Mouse (Mus musculus): ENCODE measurements around the gene Dnaaf5.

Gene Dnaaf5

DNA sequence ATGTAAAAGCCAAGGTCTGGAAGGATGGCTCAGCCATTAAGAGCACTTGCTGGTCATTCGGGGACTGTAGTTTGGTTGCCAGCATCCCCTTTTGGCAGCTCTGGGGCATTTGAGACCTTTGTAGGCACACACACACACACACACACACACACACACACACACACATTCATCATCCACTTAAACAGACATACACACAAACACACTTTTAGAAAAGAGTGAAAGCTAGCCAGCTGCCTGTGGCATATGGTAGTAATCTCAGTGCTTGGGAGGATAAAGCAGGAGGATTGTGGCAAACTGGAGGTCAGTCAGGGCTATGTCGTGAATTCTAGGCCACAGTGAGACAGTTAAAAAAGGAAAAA lies 49.6 kb downstream of the Dnaaf5 start:
- no peak for DNase-seq (ENCODE audit: low read depth)

DNA sequence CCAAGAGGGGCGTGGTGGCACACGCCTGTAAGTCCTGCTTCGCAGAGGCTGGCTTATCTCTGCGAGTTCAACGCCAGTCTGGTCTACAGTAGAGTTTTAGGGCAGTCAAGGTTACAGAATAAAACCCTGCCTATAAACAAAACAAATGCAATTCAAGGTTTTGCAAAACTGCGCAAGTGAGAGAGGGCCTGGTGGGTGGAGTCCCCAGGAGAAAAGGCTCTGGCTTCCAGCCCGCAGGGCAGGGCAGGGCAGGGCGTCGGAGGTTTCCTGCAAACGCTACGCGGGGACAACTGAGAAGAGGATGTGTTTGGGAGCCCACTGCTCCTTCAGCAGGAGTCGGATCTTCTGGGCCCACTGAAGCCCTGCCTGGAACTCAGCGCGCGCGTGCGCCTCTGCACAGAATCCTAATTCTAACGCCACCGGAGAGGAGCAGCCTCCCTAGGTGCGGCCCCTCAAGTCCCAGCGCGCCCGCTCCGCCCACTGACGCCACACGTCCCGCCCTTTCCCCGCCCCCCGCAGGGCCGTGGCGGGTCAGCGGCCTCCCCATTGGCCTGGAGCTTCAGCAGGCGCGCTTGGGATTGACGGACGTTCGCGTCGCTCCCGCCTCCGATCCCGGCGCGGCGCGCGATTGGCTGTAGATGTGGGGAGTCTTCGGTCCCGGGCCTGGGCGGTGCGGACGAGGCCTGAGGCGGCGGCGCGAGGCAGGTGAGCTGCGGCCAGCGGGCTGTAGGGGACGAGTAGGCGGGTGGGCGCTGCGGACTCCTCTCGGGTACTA lies 50.2 kb downstream of the Dnaaf5 start, which contains the start of gene Sun1:
Gene Sun1 (plus strand): TSS at position 643 of the 775 bp plus-strand sequence.
- DNase-seq (ENCODE audit: low read depth), result peak; percentile 99

DNA sequence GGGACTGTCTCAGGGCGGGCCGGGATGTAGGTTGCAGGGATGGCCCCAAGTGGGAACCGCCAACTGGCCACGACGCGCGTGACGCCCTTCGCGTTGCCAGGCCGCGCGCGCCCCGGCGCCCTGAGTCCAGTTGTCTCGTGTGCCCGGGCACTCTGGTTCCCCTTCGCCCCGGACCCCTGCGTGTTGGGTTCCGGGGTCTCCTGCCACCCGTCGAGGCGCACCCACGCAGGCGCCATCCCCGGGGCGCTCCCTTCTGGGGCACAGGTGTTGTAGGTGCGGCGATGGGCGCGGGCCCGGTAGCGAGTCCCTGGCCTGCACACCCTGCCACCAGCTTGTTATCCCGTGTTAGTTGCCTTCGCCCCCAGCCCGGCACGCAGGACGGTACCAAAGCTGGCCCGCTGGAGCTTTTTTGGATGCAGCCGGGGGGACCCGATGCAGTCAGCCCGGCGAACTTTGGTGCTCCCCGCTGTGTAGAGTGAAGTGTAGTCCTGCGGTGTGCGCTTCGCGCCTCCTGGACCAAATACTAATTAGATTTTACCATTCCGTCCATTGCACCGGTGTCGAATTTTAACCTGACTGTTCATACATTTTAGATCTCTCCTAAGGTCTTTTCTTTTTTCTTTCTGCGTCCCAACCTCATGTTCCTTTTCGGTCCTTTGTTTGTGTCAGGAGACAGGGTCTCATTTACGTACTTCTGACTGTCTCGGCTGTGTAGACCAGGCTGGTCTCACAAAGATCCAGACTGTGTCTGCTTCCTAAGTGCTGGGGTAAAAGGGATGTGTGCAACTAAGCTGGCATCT lies 50.9 kb downstream of the Dnaaf5 start:
- no peak for DNase-seq (ENCODE audit: low read depth)

DNA sequence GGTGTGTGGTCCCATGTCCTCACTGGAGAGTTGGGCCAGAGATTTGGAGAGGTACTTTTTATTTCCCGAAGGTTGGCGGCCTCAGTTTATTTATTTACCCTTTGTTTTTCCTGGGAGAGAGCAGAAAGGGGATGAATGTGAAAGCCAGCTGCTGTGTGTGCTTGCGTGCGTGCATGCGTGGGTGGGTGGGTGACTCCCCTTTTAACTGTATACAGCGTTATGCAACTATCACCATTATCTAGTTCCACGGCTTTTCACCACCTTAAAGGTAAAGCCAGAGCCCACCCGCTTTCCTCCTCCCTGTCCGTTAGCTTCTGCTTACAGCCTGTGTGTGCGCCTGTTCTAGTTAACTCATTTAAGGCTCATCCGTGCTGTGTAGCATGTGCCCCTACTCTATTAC lies 52.1 kb downstream of the Dnaaf5 start:
- no peak for DNase-seq (ENCODE audit: low read depth)

DNA sequence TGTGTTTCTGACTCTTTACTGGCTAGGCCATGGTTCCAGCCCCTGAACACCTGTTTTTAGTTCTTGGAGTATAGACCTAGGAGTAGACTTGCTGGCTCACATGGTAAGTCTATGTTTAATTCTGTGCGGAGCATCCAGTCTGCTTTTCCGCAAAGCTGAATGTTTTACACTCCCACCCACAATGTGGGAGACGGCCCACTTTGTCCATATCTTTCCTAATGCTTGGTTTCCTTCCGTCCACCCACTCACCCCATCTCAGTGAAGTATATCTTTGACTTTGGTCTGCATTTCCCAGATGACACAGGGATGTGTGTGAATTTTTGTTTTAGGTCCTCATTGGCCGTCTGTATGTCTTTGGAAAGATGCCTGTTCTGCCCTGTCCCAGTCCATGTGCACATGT lies 53.3 kb downstream of the Dnaaf5 start:
- DNase-seq (ENCODE audit: low read depth), result no peak

DNA sequence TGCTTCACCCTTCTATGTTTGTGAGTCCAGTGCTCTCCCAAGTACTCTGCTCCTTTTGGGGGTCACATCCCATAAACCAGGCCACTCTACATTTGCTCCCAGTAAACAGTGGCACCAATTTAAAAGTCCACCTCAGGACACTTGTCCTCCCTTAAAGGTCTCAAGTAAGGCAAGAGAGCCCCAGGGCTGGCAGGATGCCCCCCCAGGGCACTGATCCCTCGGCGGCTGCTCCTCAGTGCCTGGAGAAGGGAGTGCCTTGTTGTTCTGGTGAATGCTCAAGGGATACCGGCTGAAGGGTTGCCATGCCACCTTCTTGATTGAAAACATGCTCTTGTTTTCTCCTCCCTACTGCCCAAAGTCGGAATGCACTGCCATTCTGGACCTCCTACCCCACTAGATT lies 56.1 kb downstream of the Dnaaf5 start:
- DNase-seq (ENCODE audit: low read depth), result no peak

DNA sequence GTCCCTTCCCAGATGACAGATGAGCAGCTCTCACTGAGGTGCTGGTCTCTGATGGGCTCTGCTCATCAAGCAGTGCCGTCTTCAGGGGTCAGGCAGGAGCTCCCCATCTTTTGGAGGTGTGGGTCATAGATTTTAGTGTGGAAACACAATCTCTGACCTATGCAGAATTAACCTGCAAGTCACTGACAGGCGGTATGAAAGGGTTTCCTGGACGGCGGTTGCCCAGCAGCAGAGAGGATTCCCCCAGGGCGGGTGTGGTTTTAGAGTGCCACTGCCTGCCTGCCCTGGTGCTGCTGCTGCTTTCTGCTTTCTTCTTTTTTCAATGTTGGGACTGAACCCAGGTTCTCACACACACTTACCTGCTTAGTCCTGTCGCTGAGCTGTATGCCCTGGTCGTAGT lies 56.5 kb downstream of the Dnaaf5 start:
- no peak for DNase-seq (ENCODE audit: low read depth)

DNA sequence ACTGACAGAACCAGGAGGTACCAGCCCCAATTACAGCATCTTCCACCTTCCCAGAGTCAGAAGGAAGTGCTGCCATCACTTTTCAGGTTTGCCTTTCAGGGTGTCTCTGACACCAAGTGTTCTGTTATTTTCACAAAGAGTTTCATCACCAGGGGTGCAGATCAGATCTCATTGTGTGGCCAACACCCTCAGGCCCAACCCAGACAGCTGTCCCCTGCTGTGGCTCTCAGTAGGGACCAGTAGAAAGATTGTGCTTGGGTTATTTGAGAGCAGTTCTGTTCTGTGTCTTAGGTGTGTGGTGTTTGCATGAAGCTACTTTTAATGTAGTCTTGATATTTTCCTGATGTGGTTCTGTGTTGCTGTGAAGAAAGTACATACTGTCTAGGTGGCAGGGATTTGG lies 58.2 kb downstream of the Dnaaf5 start:
- no peak for DNase-seq (ENCODE audit: low read depth)

DNA sequence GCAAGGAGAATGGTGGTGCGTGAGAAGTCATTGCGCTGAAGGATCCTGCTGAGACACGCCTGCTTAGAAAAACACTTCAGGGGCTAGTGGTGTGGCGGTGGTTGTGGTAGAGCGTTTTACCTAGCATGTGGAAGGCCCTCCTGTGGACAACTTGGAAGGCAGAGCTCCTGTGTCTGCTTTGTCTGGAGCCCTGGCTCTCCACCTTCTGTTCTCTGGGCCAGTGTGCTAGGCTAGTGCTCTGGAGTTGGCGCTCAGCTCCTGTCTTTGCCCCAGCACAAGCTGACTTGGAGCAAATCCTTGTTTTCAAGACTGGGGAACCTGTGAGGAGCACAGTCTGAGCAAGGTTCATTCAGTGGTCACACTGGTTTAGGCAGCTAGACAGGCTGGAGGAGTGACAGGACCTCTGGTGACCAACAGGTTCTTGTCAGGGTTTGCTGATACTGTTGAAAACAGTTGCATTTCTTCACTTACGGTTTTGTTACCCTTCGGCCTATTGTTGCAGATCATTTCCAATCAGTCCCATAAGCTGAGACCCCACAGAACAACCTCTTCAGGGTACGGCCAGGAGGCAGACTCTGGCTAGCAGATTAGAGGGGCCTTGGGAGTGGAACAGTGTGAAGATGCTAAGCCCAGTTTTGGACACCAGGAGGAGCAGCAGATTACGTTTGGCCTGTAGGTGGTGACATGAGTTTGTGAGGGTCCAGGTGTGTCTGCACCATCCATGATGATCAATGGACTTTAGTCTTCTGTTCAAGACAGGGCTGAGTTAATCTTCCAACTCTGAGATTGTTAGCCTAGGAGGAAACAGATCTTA lies 59.1 kb downstream of the Dnaaf5 start:
- DNase-seq (ENCODE audit: low read depth), result peak; percentile 18

DNA sequence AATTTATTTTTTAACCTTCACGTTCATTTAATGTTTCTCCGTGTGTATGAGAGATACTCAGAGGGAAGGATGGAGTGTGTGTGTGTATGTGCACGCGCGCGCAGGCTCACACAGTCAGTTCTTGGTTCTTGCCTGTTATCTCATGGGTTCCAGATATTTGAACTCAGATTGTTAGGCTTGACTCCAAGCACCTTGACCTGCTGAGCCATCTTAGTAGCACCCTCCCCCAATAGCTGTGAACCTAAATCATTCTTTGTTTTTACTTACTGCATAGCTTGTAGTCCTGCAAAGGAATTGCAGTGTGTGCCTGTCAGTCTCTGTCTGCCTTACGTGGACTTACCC lies 59.6 kb downstream of the Dnaaf5 start:
- no peak for DNase-seq (ENCODE audit: low read depth)

DNA sequence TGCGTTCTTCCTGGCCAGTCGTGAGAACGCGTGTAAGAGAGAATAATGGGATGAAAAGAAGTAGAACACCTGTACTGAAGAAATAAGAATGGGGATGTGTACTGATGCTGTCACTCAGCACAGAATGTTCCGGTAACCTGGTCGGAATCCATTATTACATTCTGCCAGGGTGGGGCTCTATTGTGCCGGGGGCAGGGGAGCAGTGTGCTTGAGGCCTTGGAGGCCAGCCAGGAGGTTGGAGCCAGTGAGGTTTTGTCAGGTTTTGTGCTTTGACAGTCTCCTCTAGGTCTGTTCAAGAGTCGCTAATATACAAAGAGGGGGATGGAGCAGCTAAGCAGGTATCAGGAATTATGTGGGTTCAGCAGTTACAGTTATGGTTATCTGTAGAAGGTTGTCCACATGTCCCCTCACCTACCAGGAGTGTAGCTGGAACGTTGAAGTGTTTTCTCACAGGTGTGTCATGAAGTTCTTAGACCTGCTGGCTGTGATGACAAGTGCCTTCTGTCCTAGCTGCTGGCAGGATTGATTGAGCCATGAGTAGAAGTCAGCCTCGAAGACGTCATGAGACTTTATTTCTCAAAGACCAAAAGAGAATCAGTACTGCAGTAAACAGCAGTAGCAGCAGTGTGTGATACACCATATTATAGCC lies 61.8 kb downstream of the Dnaaf5 start:
- no peak for DNase-seq (ENCODE audit: low read depth)

DNA sequence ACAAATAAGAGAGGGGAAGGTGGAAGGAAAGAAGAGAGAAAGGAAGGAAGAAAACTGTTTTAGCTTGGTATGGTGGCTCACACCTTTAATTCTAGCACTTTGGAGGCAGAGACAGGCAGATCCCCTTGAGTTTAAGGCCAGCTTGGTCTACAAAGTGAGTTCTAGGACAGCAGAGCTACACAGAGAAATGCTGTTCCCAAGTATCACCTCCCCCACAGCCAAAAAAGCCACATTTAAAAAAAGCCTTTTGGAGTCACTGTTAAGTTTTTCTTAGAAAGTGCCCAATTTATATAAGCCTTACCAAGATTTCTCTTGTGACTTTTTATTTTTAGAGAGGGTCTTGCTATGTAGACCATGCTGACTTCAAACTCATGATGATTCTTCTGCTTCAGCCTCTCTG lies 64.3 kb downstream of the Dnaaf5 start:
- DNase-seq (ENCODE audit: low read depth), result no peak

DNA sequence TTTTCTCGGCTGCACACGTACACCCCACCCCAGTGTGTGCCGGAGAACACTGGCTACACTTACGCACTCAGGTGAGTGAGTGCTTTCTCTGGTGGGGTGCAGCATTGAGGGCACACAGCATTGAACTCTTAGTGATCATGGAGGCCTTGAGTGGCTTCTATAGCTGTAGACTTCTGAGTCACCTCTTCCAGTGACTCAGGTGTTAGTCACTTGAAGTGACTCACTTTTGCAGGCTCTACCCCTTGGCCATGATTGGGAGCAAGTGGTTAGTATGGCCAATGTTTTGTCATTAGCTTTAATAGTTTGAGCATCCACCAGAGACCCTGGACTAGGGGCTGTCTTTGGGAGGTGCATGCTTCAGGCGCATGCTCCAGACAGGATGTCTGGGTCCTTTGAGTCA lies 65.2 kb downstream of the Dnaaf5 start:
- DNase-seq (ENCODE audit: low read depth), result peak; percentile 80

DNA sequence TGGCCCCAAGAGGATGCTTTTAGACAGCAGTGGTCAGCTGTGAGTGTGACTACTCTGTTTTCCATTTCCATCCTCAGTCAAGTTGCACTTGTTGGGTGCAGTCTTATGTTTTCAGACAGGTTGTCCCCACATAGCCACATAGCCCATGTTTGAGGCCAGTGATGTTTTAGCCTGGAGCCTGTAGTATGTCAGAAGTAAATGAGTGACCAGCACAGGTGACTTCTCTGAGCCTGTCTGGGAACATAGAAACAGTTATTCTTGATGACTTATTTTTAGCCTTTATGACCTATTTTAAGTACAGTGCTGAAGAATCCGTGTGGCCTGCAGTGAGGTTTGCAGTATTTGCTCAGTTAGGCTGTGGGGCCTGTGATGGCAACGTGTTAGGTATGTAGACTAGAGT lies 66.1 kb downstream of the Dnaaf5 start:
- no peak for DNase-seq (ENCODE audit: low read depth)

DNA sequence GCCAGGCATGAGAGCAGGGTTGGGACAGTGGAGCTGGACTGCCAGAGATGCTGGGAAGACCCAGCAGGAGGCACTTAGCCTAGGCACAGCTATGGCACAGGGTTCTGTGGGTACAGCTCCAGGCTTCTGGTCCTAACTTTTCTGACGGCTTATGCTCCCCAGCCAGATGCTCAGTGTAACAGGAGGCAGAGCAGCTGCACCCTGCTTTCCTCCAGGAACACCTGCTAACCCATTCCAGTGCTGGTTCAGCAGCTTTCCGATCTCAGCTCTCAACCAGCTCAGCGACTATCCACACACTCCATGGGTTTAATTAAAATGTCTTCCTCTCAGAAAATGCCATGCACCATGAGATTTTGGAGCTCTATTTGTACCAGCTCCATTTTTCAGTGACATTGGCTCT lies 66.8 kb downstream of the Dnaaf5 start:
- DNase-seq (ENCODE audit: low read depth), result no peak

DNA sequence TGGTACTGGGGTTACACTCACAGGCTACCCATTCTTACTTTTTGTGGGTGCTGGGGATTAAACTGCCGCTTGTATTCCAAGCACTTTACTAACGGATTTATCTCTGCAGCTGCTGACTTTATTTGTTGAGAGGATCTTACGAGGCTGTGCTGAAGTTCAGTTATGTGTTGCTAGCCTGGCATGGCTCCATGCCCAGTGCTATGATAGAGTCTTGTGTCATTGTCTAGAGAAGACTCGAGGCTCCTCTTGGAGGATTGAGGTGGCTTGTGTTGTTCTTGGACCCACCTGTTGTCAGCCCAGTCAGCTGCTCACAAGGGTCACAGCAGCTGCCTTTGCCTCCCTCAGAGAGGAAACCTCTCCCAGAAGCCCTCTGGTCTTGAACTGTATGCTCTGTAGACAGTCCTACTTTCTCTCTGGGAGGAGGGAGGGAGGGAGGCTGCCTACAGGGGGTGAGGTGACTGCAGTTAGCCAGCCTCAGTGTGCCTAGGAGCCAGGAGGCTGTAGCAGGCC lies 70.0 kb downstream of the Dnaaf5 start:
- DNase-seq (ENCODE audit: low read depth), result no peak

DNA sequence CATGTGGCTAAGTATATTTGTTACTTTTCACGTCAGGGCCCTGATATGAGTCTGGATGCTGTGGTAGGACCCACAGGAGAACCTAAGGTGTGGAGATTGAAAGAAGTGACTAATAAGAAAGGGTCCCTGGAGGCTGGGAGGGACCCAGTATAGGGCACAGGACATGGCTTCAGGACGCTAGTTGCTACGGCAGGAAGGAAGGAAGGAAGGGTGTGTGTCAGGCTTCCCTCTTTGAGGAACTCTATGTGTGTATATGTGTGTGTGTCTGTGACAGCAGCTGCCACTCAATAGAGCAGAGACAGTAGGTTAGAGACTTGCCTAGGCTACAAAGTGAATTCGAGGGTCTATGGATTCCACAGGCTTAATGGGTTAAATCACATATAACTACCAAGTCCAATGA lies 70.6 kb downstream of the Dnaaf5 start:
- DNase-seq (ENCODE audit: low read depth), result no peak

DNA sequence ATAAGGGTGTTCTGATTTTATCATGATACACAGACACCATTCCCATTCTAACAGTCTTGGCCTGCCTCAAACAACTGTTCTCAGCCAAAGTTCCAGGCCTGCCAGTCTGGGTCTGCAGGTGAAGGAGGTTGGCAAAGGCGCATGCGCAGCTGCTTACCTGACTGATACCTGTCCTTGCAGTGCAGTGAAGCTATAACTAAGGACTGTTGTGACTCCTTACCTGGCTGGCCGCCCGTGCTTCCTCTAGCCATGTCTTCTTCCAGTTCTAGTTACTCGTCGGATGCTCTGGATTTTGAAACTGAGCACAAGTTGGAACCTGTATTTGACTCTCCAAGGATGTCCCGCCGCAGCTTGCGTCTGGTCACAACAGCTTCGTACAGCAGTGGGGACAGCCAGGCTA lies 73.3 kb downstream of the Dnaaf5 start:
- no peak for DNase-seq (ENCODE audit: low read depth)

DNA sequence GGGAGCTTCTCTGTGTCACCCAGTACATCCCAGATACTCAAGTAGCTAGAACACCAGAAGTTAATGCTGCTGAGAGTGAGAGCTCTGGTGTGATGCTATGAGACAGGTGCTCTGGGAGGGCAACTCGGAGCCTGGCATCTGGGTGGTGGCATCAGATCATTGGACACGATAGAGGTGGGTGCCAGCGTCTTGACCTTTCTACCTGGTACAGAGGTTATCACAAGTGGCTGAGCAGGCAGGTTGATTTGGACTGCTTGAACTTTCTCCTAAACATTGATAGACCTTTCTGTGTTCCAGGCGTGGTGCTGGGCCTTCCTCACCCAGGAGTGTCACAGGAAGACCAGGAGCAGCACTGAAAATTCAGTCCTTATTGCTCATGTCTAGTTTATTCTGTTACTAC lies 77.2 kb downstream of the Dnaaf5 start:
- no peak for DNase-seq (ENCODE audit: low read depth)

DNA sequence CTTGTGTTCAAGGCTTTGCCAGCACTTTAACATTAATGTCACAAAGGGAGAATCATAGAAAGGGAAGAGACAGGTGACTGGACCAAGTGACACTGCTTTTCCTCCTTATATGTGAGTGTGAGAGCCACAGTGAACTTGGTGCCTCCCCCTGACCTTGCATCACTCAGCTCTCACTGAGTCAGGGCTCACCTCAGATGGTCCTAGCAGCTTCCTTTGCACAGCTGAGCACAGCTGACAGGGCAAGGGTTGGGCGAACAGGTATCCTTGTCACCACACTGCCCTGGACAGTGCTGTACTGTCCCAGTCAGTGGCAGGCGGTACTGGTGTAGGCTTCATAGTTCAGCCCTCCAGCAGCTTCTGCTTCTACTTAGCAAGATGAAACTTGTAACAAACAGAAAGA lies 77.6 kb downstream of the Dnaaf5 start:
- no peak for DNase-seq (ENCODE audit: low read depth)

DNA sequence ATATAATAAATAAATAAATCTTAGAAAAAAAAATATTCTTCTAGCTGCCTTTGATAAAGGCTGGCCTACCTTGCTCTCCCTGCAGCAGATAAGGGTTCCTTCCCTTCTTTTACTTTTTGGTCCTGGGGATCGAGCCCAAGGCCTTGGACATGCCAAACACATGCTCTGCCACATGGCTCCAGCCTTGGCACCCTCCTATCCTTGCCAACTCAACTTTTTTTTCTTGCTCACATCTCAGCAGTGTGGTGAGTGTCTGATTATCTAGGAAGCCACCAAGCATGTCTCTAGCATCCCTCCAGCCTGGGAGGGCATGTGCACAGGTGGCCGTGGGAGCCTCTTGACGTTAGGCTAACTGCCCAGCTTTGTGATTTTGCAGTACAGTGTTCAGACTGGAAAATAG lies 78.3 kb downstream of the Dnaaf5 start:
- no peak for DNase-seq (ENCODE audit: low read depth)

DNA sequence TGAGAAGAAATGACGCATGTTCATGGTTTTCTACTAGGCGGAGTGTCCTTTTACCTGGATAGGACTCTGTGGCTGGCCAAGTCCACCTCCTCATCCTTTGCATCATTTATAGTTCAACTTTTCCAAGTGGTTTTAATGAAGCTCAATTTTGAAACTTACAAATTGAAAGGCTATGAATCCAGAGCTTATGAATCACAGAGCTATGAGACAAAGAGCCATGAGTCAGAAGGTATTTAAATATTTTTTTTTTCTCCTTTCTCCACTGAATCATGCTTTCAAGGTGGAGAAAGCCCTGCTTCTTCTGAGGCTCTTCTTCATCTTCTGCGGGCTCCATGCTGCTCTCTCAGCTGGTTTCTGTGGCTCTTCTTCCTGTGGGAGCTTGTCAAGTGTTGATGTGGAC lies 79.7 kb downstream of the Dnaaf5 start:
- peak; percentile 56 for DNase-seq (ENCODE audit: low read depth)
